Mouse (Mus musculus) CH12.LX (cell line): Measurements from ENCODE around the gene Chil5. TPM values are rescaled to one million over a fixed set of nuclear protein-coding genes. Genes with fewer than 3 reads are reported as not detected.
"Not testable (repeated sequence)": the region's sequence is repeated elsewhere in the genome, so short reads cannot be mapped to it uniquely, and the experiment has no call there.

Experiments used
- DNase-seq: peaks from one replicate; pipeline ENCODE4 v3.0.0-alpha.2; 2013; ENCODE audit errors: extremely low read depth
- H3K27ac ChIP-seq: 2 replicates; pipeline ENCODE4 v1.5.1; 2012; ENCODE audit warnings: low read depth, mild to moderate bottlenecking, control low read depth, moderate library complexity; ENCODE audit not compliant: insufficient read depth
- H3K27me3 ChIP-seq: replicated peaks from 2 replicates; pipeline ENCODE3; 2012; ENCODE audit warnings: inconsistent platforms
- H3K36me3 ChIP-seq, 2 experiments: replicated peaks in 1 of 2; 2 replicates each; pipeline versions ENCODE3 to v1.6.1; 2012; ENCODE audit warnings: inconsistent platforms in 1 of 2, low read length in 1 of 2, mild to moderate bottlenecking in 1 of 2, mixed read lengths in 1 of 2, moderate library complexity in 1 of 2; ENCODE audit not compliant: control insufficient read depth in 1 of 2, insufficient read depth in 1 of 2
- H3K4me1 ChIP-seq, 2 experiments: 2 replicates each; pipeline ENCODE4 v1.6.1; 2012; ENCODE audit warnings: inconsistent platforms in 1 of 2, moderate library complexity in 1 of 2; ENCODE audit not compliant: insufficient read depth in 2 of 2, control insufficient read depth in 1 of 2
- H3K4me2 ChIP-seq: 2 replicates; pipeline ENCODE4 v1.6.1; 2012; ENCODE audit warnings: low read depth, mild to moderate bottlenecking, control low read depth; ENCODE audit not compliant: poor library complexity, insufficient read depth, severe bottlenecking
- H3K4me3 ChIP-seq, 3 experiments: fragments of 150-350 bp in 1 of 3; sonication (generic) in 1 of 3; replicated peaks in 1 of 3; 2 replicates each; pipeline versions ENCODE3 to v1.5.1; 2011 to 2012; ENCODE audit warnings: low read depth in 2 of 3, low read length in 2 of 3, mild to moderate bottlenecking in 2 of 3, moderate library complexity in 2 of 3, control low read depth in 1 of 3, improper control_type of control experiment in 1 of 3, inconsistent platforms in 1 of 3, mixed read lengths in 1 of 3; ENCODE audit not compliant: poor library complexity in 1 of 3
- H3K79me2 ChIP-seq: replicated peaks from 2 replicates; pipeline ENCODE4 v1.6.1; 2012; ENCODE audit warnings: mild to moderate bottlenecking, moderate library complexity; ENCODE audit not compliant: control insufficient read depth, poor library complexity, insufficient read depth, severe bottlenecking; ENCODE audit errors: extremely low read depth
- H3K9ac ChIP-seq: 2 replicates; pipeline ENCODE4 v1.6.1; 2012; ENCODE audit warnings: low read depth, mild to moderate bottlenecking, control low read depth, moderate library complexity; ENCODE audit not compliant: insufficient read depth
- H3K9me3 ChIP-seq: replicated peaks from 2 replicates; pipeline ENCODE3; 2012; ENCODE audit warnings: low read length, inconsistent platforms, mixed read lengths
- BHLHE40 ChIP-seq: IDR thresholded peaks from 2 replicates; pipeline ENCODE4 v1.6.1; 2011; ENCODE audit warnings: mild to moderate bottlenecking, low read depth, low read length, improper control_type of control experiment
- CTCF ChIP-seq, 2 experiments: IDR thresholded peaks in 1 of 2; conservative IDR thresholded peaks in 1 of 2; 2 replicates each; pipeline ENCODE4 v1.5.1; 2011 to 2012; ENCODE audit warnings: low read depth in 2 of 2, low read length in 2 of 2, improper control_type of control experiment in 1 of 2, inconsistent platforms in 1 of 2, mild to moderate bottlenecking in 1 of 2, moderate library complexity in 1 of 2
- E2F4 ChIP-seq: IDR thresholded peaks from 2 replicates; pipeline ENCODE4 v1.6.1; 2011; ENCODE audit warnings: low read depth, low read length, improper control_type of control experiment; ENCODE audit not compliant: insufficient replicate concordance
- EP300 ChIP-seq: IDR thresholded peaks from 2 replicates; pipeline ENCODE4 v1.6.1; 2011; ENCODE audit warnings: low read length, improper control_type of control experiment
- ETS1 ChIP-seq: conservative IDR thresholded peaks from 2 replicates; pipeline ENCODE4 v1.6.1; 2012; ENCODE audit warnings: low read depth, mild to moderate bottlenecking, inconsistent platforms, low read length, improper control_type of control experiment, moderate library complexity
- IRF4 ChIP-seq: IDR thresholded peaks from 2 replicates; pipeline ENCODE4 v1.6.1; 2014; ENCODE audit warnings: low read depth, mild to moderate bottlenecking, inconsistent platforms, low read length, improper control_type of control experiment
- JUN ChIP-seq: IDR thresholded peaks from 2 replicates; pipeline ENCODE4 v1.6.1; 2011; ENCODE audit warnings: low read depth, mild to moderate bottlenecking, low read length, improper control_type of control experiment, moderate library complexity; ENCODE audit not compliant: insufficient read depth
- JUND ChIP-seq: conservative IDR thresholded peaks from 2 replicates; pipeline ENCODE4 v1.6.1; 2011; ENCODE audit warnings: low read depth, low read length, improper control_type of control experiment
- MAFK ChIP-seq: IDR thresholded peaks from 2 replicates; pipeline ENCODE4 v1.6.1; 2011; ENCODE audit warnings: low read length, improper control_type of control experiment; ENCODE audit not compliant: insufficient replicate concordance
- MYC ChIP-seq: IDR thresholded peaks from 2 replicates; pipeline ENCODE4 v1.6.1; 2011; ENCODE audit warnings: low read depth, mild to moderate bottlenecking, improper control_type of control experiment, low read length
- NELFE ChIP-seq: IDR thresholded peaks from 2 replicates; pipeline ENCODE4 v1.6.1; 2011; ENCODE audit warnings: low read depth, low read length, improper control_type of control experiment
- RAD21 ChIP-seq: IDR thresholded peaks from 2 replicates; pipeline ENCODE4 v1.6.1; 2011; ENCODE audit warnings: low read depth, mild to moderate bottlenecking, low read length, improper control_type of control experiment, moderate library complexity
- RCOR1 ChIP-seq: conservative IDR thresholded peaks from 2 replicates; pipeline ENCODE4 v1.6.1; 2012; ENCODE audit warnings: low read depth, mild to moderate bottlenecking, inconsistent platforms, low read length, improper control_type of control experiment
- SMC3 ChIP-seq: IDR thresholded peaks from 2 replicates; pipeline ENCODE4 v1.6.1; 2011; ENCODE audit warnings: low read depth, low read length, improper control_type of control experiment
- TCF12 ChIP-seq: IDR thresholded peaks from 2 replicates; pipeline ENCODE4 v1.6.1; 2014; ENCODE audit warnings: low read depth, mild to moderate bottlenecking, inconsistent platforms, low read length, improper control_type of control experiment
- UBTF ChIP-seq: IDR thresholded peaks from 2 replicates; pipeline ENCODE4 v1.6.1; 2012; ENCODE audit warnings: low read depth, mild to moderate bottlenecking, inconsistent platforms, low read length, improper control_type of control experiment, moderate library complexity
- ZC3H11A ChIP-seq: IDR thresholded peaks from 2 replicates; pipeline ENCODE4 v1.6.1; 2012; ENCODE audit warnings: low read depth, mild to moderate bottlenecking, inconsistent platforms, low read length, improper control_type of control experiment
- ZMIZ1 ChIP-seq: IDR thresholded peaks from 2 replicates; pipeline ENCODE4 v1.6.1; 2012; ENCODE audit warnings: low read depth, mild to moderate bottlenecking, inconsistent platforms, low read length, improper control_type of control experiment
- dilution Hi-C: fragments of 300-500 bp; cut with MboI; formaldehyde crosslinking; loops from 2 replicates; pipeline ENCODE4 v1.14.3; 2020; ENCODE audit warnings: low sequenced_read_pairs; ENCODE audit not compliant: extremely low pct_unique_long_range_greater_than_20kb, extremely low pct_ligation_motif_present
- in situ Hi-C: fragments of 300-500 bp; cut with MboI; formaldehyde crosslinking; loops from 3 replicates; pipeline ENCODE4 v1.14.3; 2019; ENCODE audit warnings: low sequenced_read_pairs, low pct_ligation_motif_present, low pct_unique_long_range_greater_than_20kb, mixed read lengths
- polyA plus RNA-seq: library from polyadenylated mRNA; unstranded; fragments of >175 nt; gene quantifications from 2 replicates; pipeline ENCODE4 v1.2.1, GENCODE M21; 2012; ENCODE audit warnings: low read depth; ENCODE audit not compliant: insufficient read length
- total RNA-seq, 2 experiments: library from RNA; depleted of rRNA; stranded (reverse); fragments of 300-350 nt in 1 of 2; fragments of >200 nt in 1 of 2; gene quantifications; 2 replicates each; pipeline ENCODE4 v1.2.3; 2012 to 2014

Chil5 gene
- total and polyA plus RNA-seq, 3 experiments = 0.30 TPM; not detected in 2

DNA sequence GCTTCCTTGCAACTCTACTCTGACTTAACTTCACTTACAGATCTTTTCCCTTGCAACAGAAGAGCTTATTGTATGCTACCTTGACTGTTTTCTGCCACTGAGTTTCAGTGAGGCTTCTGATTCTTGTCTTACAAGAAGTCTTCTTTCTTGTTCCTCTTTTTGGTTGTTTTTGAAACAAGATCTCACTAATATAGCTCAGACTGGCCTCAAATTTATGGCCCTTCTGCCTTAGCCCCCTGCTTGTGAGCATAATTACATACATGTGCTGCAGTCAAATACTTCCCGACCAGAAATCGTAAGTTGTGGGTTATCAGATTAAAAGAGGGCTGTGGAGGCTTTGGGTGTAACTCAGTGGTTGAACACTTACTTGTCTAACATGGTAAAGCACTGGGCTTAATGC, 37.9 kb downstream of the Chil5 start:
- Histone ChIP-seq H3K9ac (no peak overlapping the region; the same call in 1 of the 2 replicates), H3K27ac (no peak overlapping the region), H3K79me2 (no peaks in the 10 kb centered on the region), H3K4me1 (peaks cover 2 to 39% of the 10 kb centered on the region in 2 experiments; a peak in 3 of 4 replicates), H3K27me3 (no peaks in the 10 kb centered on the region), H3K4me3 (no peak overlapping the region), H3K36me3 (no peaks in the 10 kb centered on the region), H3K4me2 (no peak overlapping the region), H3K9me3 (no peaks in the 10 kb centered on the region)
- peak; percentile 51 for DNase-seq
- in situ Hi-C loops (loop anchor here (5.0 to 10.0 kb wide), 2 partner anchors 70 to 458 kb away; no protein-coding TSS in a partner anchor), dilution Hi-C loops (no loop called here)
- TF ChIP-seq EP300 (peak; percentile 32; the same call in 1 of the 2 replicates), BHLHE40 (0 out of 2 replicates have a peak, but pooled peaks have one; percentile 24), E2F4 (no peak), JUND (0 out of 2 replicates have a peak, but pooled peaks have one; percentile 10)

- no peak overlapping the region for H3K4me3 ChIP-seq
- in situ Hi-C loops = loop anchor here (5.0 to 10.0 kb wide), 2 partner anchors 73 to 461 kb away; no protein-coding TSS in a partner anchor
- H3K4me2 ChIP-seq = peak overlapping the region; percentile 29; the same call in 1 of the 2 replicates
- no peaks in the 10 kb centered on the region for H3K79me2 ChIP-seq
- TF ChIP-seq NELFE (no peak), CTCF (conservative IDR thresholded peaks at IDR 0.05 in 1 of 2, IDR thresholded peaks at IDR 0.05 in 1 of 2; ENCODE audit: low read depth in 2 of 2, low read length in 2 of 2) (peak; percentile 43 to 82), ZC3H11A (peak; percentile 59), MAFK (no peak), UBTF (no peak), MYC (no peak), JUN (no peak), SMC3 (peak; percentile 82), TCF12 (no peak), RCOR1 (no peak), ZMIZ1 (no peak), ETS1 (no peak), RAD21 (peak; percentile 95), JUND (peak; percentile 30; the same call in 1 of the 2 replicates), E2F4 (no peak), IRF4 (peak; percentile 30; the same call in 1 of the 2 replicates)
- DNase-seq = peak; percentile 64
- dilution Hi-C loops = no loop called here
- no peak overlapping the region for H3K27ac ChIP-seq
- H3K27me3 ChIP-seq = no peaks in the 10 kb centered on the region
- peaks cover 2 to 38% of the 10 kb centered on the region in 2 experiments; a peak in 3 of 4 replicates for H3K4me1 ChIP-seq
- no peak overlapping the region; the same call in 1 of the 2 replicates for H3K9ac ChIP-seq
- no peaks in the 10 kb centered on the region for H3K36me3 ChIP-seq
- H3K9me3 ChIP-seq = no peaks in the 10 kb centered on the region
Measured at GRCm38 (mm10) chr3:105991653-105992283, 40.8 kb downstream of the Chil5 start.

DNA sequence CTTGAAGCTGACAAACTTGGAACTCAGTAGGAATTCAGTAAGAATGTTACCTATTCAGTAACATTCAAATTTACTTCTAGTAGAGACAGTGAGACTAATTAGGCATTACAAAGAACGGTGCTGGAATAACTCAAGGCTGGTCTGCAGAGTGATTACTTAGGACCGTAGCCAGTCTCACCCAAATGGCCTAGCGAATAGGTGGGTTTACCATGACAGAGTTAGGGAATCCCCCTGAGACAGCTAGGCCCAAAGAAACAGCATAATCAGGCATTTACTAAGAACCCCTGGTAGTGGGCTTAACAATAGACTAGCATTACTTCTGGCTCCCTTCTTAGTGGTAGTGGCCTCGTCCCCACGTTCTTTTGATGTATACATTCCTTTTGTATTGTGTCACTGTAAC, 43.0 kb downstream of the Chil5 start:
- H3K36me3 ChIP-seq, H3K4me3 ChIP-seq, H3K27me3 ChIP-seq, dilution Hi-C loops, DNase-seq, H3K27ac ChIP-seq, H3K79me2 ChIP-seq, H3K9ac ChIP-seq, H3K9me3 ChIP-seq, H3K4me2 ChIP-seq: not testable (repeated sequence)
- H3K4me1 ChIP-seq = peaks cover 2 to 28% of the 10 kb centered on the region in 2 experiments; a peak in 3 of 4 replicates
- in situ Hi-C loops = loop anchor here (5.0 to 10.0 kb wide), 2 partner anchors 75 to 463 kb away; no protein-coding TSS in a partner anchor
